Mouse (Mus musculus) liver, embryonic 16.5 days (tissue): Measurements from ENCODE around the gene Hormad2. TPM values are rescaled to one million over a fixed set of nuclear protein-coding genes. Genes with fewer than 3 reads are reported as not detected.

ENCODE experiments used
- ATAC-seq: fragments of 200-750 bp; cut with Nextera tagmentation; 2 replicates; pipeline ENCODE4 v1.8.0; 2017; ENCODE audit warnings: low read depth, mild to moderate bottlenecking, moderate number of reproducible peaks, moderate library complexity
- H3K27ac ChIP-seq: fragments of 300-500 bp; sonication (generic); 2 replicates; pipeline ENCODE4 v1.5.1; 2014; ENCODE audit warnings: mild to moderate bottlenecking, low read length
- H3K27me3 ChIP-seq: fragments of 300-500 bp; sonication (generic); 2 replicates; pipeline ENCODE4 v1.6.1; 2014; ENCODE audit warnings: low read depth, low read length, mixed read lengths; ENCODE audit not compliant: control insufficient read depth, insufficient read depth
- H3K36me3 ChIP-seq: fragments of 300-500 bp; sonication (generic); 2 replicates; pipeline ENCODE4 v1.6.1; 2014; ENCODE audit warnings: mild to moderate bottlenecking; ENCODE audit not compliant: control insufficient read depth, insufficient read depth
- H3K4me1 ChIP-seq: fragments of 300-500 bp; sonication (generic); 2 replicates; pipeline ENCODE4 v1.6.1; 2014; ENCODE audit warnings: low read depth, low read length, mixed read lengths; ENCODE audit not compliant: control insufficient read depth
- H3K4me2 ChIP-seq: fragments of 300-500 bp; sonication (generic); 2 replicates; pipeline ENCODE4 v1.6.1; 2014; ENCODE audit warnings: low read depth, low read length, mixed read lengths
- H3K4me3 ChIP-seq: fragments of 300-500 bp; sonication (generic); 2 replicates; pipeline ENCODE4 v1.5.1; 2014; ENCODE audit warnings: low read depth, mild to moderate bottlenecking, low read length
- H3K9ac ChIP-seq: fragments of 300-500 bp; sonication (generic); 2 replicates; pipeline ENCODE4 v1.6.1; 2014; ENCODE audit warnings: low read depth, low read length
- H3K9me3 ChIP-seq: fragments of 300-500 bp; sonication (generic); replicated peaks from 2 replicates; pipeline ENCODE4 v1.6.1; 2016; ENCODE audit warnings: low read length; ENCODE audit not compliant: control insufficient read depth
- WGBS: fragments of 180-500 bp; shearing (Covaris S2); extraction: QIAGEN DNeasy Blood & Tissue Kit; methylation state at CpG from one replicate; pipeline ENCODE4 v1.1.7; 2014; ENCODE audit not compliant: insufficient replicate concordance; 5-methylcytosine and 5-hydroxymethylcytosine counted together
- polyA plus RNA-seq: library from polyadenylated mRNA; unstranded; fragments of >200 nt; fragmentation: Nextera tagmentation; extraction: Ambion mirVana; gene quantifications from 2 replicates; pipeline ENCODE4 v1.2.1, GENCODE M21; 2015

Gene Hormad2
- polyA plus RNA-seq = 0.19 and 0.39 TPM in 2 replicates

DNA sequence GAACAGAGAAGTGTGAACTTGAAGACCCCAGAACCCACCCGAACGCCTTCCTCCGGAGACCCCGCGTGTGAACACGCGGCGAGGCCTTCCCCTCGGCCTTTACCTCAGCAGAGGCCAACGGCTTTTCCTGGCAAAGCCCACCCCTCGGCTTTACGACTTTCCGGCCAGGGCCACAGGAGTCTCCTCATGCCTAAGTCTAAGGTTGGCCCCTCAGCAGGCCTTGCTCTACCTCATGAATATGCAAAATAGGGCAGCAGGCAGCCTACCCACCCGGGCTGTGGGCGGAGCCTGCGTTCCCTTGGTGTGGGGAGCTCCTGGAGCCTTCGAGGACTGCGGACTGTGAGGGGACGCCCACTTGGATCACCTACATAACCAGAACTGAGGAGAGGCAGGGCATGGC is at the start of gene Hormad2:
Hormad2 (minus strand) TSS at position 128 of the 400 bp plus-strand sequence.
- ATAC-seq = 0 out of 2 replicates have a peak, but pooled peaks have one; percentile 16
- H3K4me1 ChIP-seq = no peaks in the 10 kb centered on the region; the same call in 1 of the 2 replicates

DNA sequence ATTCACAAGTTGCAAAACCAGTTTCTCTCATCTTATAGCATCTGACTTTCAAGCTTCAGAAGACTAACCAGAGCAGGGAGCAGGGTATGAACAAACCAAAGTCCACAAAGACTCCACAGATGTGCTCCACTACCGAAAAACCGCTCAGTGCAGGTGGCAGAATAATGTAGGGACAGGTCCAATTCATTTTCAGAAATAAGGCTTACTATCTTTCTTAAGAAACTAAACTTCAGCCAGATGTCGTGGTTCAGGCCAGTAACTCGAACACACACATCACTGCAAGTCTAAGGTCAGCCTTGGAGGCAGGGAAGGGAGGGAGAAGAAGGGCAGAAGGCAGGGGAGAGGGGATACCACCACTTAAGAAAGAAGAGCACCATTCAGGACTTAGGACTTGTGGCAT is 48.3 kb upstream of the Hormad2 start:
- no peak overlapping the region for H3K9ac ChIP-seq
- H3K4me1 ChIP-seq = peaks cover 28% of the 10 kb centered on the region
- H3K27me3 ChIP-seq = no peaks in the 10 kb centered on the region
- no peaks in the 10 kb centered on the region for H3K9me3 ChIP-seq
- peaks cover 93% of the 10 kb centered on the region for H3K36me3 ChIP-seq
- no peak for ATAC-seq
- no peak overlapping the region for H3K4me3 ChIP-seq
- H3K4me2 ChIP-seq = no peak overlapping the region
- 90% methylated on average over 4 of the region's 4 CpGs for WGBS
- H3K27ac ChIP-seq = no peak overlapping the region

More for the DNA sequence above, at the start of gene Hormad2:
- Histone ChIP-seq H3K27ac (no peak within 1 kb of the TSS), H3K4me3 (no peak within 1 kb of the TSS; the same call in 1 of the 2 replicates), H3K27me3 (no peaks in the 10 kb centered on the region), H3K9me3 (no peaks in the 10 kb centered on the region), H3K36me3 (no peaks in the 10 kb centered on the region), H3K4me2 (peak within 1 kb of the TSS; percentile 39; the same call in 1 of the 2 replicates), H3K9ac (no peak within 1 kb of the TSS)
- WGBS = 53% methylated on average over 19 of the region's 19 CpGs

DNA sequence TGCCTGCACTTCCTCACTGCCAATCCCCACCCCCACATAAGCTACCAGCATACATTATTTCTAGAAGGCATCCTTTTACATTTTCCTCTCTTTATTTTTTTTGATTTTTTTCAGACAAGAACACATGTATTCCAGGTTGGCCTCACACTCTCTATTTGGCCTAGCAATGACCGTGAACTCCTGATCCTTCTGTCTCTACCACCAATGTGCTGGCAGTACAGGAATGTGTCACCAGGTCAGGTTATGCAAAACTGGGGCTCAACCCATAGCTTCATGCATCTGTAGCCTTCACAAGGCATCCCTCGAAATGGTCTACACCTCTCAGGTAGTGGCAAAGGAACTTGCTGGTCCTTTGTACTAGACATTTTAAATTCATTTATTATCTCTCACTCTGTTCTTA is 47.9 kb upstream of the Hormad2 start:
- H3K4me1 ChIP-seq = peaks cover 28% of the 10 kb centered on the region
- H3K4me3 ChIP-seq = no peak overlapping the region
- no peaks in the 10 kb centered on the region for H3K9me3 ChIP-seq
- no peaks in the 10 kb centered on the region for H3K27me3 ChIP-seq
- WGBS = 90% methylated on average over 2 of the region's 2 CpGs
- peak overlapping the region; percentile 90 for H3K27ac ChIP-seq
- H3K4me2 ChIP-seq = no peak overlapping the region
- no peak for ATAC-seq
- peaks cover 92% of the 10 kb centered on the region for H3K36me3 ChIP-seq
- no peak overlapping the region for H3K9ac ChIP-seq

DNA sequence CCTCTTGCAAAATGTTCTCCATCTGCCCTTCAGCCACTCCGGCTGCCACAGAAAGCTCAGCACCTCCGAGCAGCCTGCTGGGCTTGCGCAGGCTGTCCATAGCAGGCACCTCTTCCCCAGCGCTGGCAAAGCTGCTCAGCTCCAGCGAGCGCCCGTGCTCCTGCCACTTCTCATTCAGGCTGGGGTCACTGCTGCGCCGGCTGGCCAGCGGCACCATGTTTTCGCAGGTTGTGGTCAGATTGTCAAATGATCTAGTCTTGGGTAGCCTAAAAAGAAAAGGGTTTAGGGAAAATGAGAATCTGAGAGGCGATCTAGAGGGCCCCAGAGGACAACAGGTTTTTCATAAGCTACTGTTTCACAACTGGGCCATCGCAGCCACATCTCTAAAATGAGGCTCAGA is 47.5 kb upstream of the Hormad2 start:
- Histone ChIP-seq H3K4me2 (peak overlapping the region; percentile 43), H3K4me3 (no peak overlapping the region), H3K36me3 (peaks cover 90% of the 10 kb centered on the region), H3K27me3 (no peaks in the 10 kb centered on the region), H3K27ac (peak overlapping the region; percentile 90), H3K9ac (peak overlapping the region; percentile 26; the same call in 1 of the 2 replicates), H3K9me3 (no peaks in the 10 kb centered on the region), H3K4me1 (peaks cover 28% of the 10 kb centered on the region)
- no peak for ATAC-seq
- WGBS = 91% methylated on average over 13 of the region's 13 CpGs

DNA sequence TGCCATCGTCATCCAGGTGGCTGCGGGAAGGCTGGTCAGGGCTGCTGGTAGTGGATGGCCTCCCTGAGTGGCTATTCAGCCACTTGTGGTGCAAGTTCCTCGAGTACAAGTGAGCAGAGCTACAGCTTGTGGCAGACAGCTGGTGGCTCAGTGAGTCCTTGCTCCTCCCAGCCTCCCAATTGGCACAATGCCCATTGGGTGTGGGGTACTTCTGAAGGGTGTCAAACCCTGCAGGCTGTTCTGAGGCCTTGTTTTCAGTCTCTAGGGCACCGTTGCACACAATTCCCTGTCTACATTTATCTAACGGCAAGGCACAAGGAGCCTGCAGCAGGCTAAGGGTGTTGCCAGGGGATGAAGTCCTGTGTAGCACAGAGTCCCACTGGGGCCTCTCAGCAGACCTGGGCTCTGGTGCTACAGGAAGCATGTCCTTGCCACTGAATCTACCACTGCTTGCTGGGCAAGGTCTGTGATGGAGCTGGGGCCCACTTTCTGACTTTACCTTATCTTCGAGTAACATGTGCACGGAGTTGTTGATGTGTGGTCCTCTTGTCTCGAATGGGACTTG is 46.6 kb upstream of the Hormad2 start:
- peak; percentile 95 for ATAC-seq
- H3K4me1 ChIP-seq = peaks cover 28% of the 10 kb centered on the region
- WGBS = 42% methylated on average over 8 of the region's 8 CpGs
- H3K4me3 ChIP-seq = peak overlapping the region; percentile 12; the same call in 1 of the 2 replicates
- H3K27ac ChIP-seq = peak overlapping the region; percentile 90
- H3K9ac ChIP-seq = peak overlapping the region; percentile 26
- no peaks in the 10 kb centered on the region for H3K9me3 ChIP-seq
- H3K4me2 ChIP-seq = peak overlapping the region; percentile 43
- peaks cover 92% of the 10 kb centered on the region for H3K36me3 ChIP-seq
- no peaks in the 10 kb centered on the region for H3K27me3 ChIP-seq

DNA sequence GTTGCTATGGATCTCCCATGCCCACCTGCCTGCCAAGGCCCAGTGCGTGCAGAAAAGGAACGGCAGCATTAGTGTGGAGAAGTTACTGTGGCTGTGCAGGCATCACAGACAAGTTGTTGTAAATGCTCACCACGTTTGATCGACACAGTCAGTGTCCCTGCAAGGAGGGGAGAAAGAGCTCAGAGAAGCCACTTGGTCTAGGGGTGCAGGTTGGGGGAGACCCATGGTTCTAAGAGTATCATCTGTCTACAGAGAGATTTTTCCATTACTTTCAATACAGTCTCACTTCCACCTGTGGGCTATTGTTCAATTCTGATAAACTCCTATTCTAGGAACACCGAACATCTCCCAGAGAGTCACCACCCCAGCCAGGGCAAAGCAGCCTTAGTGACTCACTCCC is 43.6 kb upstream of the Hormad2 start:
- H3K27me3 ChIP-seq = no peaks in the 10 kb centered on the region
- peaks cover 28% of the 10 kb centered on the region for H3K4me1 ChIP-seq
- H3K9ac ChIP-seq = no peak overlapping the region
- H3K36me3 ChIP-seq = peaks cover 90% of the 10 kb centered on the region
- no peak overlapping the region for H3K27ac ChIP-seq
- no peak overlapping the region for H3K4me2 ChIP-seq
- H3K4me3 ChIP-seq = no peak overlapping the region
- WGBS = 86% methylated on average over 5 of the region's 5 CpGs
- H3K9me3 ChIP-seq = no peaks in the 10 kb centered on the region
- no peak for ATAC-seq

DNA sequence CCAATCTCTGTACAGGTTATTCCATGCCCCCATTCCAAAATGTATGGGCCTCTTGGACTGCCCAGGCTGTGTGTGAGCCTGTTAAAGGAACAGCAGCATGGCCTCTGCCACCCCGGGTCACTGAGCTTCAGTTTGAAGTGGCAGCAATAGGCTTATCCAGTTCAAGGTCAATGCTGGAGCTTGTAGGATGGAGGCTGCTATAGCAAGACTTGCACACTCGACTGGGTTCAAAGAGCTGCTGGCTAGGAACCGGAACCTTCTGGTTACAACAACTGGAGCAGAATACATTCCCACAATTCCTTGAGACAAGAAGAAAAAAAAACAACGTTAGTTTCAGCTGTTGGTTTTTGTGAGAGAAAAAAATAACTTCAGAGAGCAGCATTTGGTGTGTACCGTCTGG is 41.7 kb upstream of the Hormad2 start:
- Histone ChIP-seq H3K9ac (no peak overlapping the region), H3K27me3 (no peaks in the 10 kb centered on the region), H3K9me3 (no peaks in the 10 kb centered on the region), H3K27ac (no peak overlapping the region), H3K4me1 (peaks cover 12% of the 10 kb centered on the region), H3K4me3 (no peak overlapping the region), H3K4me2 (no peak overlapping the region), H3K36me3 (peaks cover 77% of the 10 kb centered on the region)
- no peak for ATAC-seq
- WGBS = 86% methylated on average over 5 of the region's 5 CpGs

DNA sequence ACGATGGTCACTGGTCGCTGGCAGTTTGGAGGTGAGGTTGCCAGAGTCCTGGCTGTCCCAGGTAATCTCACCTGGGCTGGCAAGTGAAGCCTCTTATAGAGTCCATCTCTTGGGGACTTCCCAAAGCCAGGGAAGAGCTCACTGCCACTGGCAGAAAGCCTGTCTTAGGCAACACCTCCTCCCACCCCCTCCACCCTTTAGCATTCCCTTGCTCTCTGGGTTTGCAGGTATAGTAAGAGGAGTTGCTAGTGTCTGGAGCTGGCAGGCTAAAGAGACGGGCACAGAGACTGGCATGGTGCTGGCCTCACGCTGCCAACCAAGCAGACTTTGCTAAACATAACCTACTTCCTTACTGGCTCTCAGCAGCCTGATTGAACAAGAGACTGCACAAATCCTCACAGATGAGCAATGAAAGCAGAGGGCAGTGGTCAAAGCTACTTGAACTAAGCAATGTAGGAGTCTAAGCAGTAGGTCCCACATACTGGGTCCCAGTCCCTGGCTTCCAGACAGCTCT is 35.3 kb upstream of the Hormad2 start:
- H3K36me3 ChIP-seq = peaks cover 20% of the 10 kb centered on the region
- no peak overlapping the region for H3K27ac ChIP-seq
- no peak overlapping the region for H3K4me3 ChIP-seq
- H3K9me3 ChIP-seq = no peaks in the 10 kb centered on the region
- ATAC-seq = no peak
- 91% methylated on average over 4 of the region's 4 CpGs for WGBS
- H3K27me3 ChIP-seq = no peaks in the 10 kb centered on the region
- no peak overlapping the region for H3K9ac ChIP-seq
- no peak overlapping the region for H3K4me2 ChIP-seq
- no peaks in the 10 kb centered on the region for H3K4me1 ChIP-seq

DNA sequence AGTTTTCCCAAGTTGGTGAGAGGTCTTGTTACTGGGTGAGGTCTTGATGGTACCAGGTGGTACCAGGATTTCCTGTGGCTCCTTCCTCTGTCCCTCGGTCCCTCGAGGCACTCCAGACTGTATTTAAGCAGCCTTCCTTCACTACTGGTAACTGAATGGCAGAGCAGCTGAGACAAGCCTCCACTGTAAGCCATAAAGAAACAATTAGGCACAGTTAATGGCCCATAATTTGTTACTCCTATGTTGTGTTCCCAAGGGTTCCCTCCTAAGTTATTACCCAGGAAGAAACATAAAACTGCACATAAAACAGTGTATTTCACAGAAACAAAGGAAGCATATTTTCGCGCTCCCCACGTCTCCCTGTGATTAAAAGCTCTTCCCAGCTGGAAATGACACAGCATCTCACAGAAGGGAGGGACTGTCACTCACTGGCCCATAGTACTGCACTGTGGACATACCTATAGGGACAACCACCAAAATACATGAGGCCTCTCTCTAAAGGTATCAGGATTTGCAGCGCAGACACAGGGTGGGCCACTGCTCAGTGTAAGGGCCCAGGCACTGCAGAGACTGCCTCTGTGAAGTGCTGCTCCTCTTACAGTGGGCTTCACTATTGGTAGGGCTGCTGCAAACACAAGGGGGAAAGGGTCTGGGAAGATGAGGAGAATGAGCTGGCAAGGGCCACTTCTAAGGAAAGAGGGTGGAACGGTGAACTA is 31.7 kb upstream of the Hormad2 start:
- no peak overlapping the region for H3K27ac ChIP-seq
- WGBS = 71% methylated on average over 7 of the region's 7 CpGs
- ATAC-seq = peak; percentile 16; the same call in 1 of the 2 replicates

More for the DNA sequence above, 31.7 kb upstream of the Hormad2 start:
- Histone ChIP-seq H3K9me3 (no peaks in the 10 kb centered on the region), H3K4me3 (no peak overlapping the region), H3K36me3 (no peaks in the 10 kb centered on the region), H3K27me3 (no peaks in the 10 kb centered on the region), H3K4me2 (no peak overlapping the region), H3K4me1 (no peaks in the 10 kb centered on the region), H3K9ac (no peak overlapping the region)
